Mouse (Mus musculus) effector memory CD4-positive, alpha-beta T cell, adult 5 months (primary cell): ENCODE results near the gene Prss45. TPM values are rescaled to one million over a fixed set of nuclear protein-coding genes. Genes with fewer than 3 reads are reported as not detected.

Source experiments
- polyA plus RNA-seq: library from polyadenylated mRNA; unstranded; fragments of 100-300 nt; shearing (Covaris generic); gene quantifications from one replicate; pipeline ENCODE4 v1.2.1, GENCODE M21; 2017

Prss45 gene
- not detected for polyA plus RNA-seq

GRCm38 (mm10) chr9:110834411-110834810 lies at the start of gene Prss45:
TSS of gene Prss45 (plus strand) at chr9:110834588.

GRCm38 (mm10) chr9:110797866-110798265 lies 36.5 kb upstream of the Prss45 start, which contains the start of gene Prss42:
TSS of gene Prss42 (plus strand) at chr9:110798166.

GRCm38 (mm10) chr9:110813789-110814188 lies 20.6 kb upstream of the Prss45 start, which contains the start of gene Prss44:
TSS of gene Prss44 (plus strand) at chr9:110813994.

DNA sequence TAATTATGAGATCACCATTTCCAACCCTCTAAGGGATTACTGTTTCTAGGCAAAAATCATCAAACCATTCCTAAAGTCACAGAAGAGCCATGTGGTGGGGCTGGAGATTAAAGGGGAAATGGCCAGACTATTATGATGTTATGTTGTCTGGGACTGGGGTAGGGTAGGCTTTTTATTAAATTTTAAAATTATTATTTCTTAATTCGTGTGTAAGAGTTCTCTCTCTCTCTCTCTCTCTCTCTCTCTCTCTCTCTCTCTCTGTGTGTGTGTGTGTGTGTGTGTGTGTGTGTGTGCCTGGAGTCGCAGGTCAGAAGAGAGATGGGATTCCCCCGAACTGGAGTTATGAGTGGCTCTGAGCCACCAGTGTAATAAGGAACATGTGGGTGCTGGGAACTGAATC lies 8.0 kb upstream of the Prss45 start, which contains the start of gene Prss43:
Gene Prss43, plus strand, starts transcription at position 301 of the 400 bp plus-strand sequence.

GRCm38 (mm10) chr9:110844206-110844605 lies 9.8 kb downstream of the Prss45 start, which contains the start of gene Prss46:
TSS of gene Prss46 (plus strand) at chr9:110844506.

GRCm38 (mm10) chr9:110857781-110858472 lies 23.5 kb downstream of the Prss45 start, which contains the start of gene Prss50:
TSS of gene Prss50 (plus strand) at chr9:110857967.

DNA sequence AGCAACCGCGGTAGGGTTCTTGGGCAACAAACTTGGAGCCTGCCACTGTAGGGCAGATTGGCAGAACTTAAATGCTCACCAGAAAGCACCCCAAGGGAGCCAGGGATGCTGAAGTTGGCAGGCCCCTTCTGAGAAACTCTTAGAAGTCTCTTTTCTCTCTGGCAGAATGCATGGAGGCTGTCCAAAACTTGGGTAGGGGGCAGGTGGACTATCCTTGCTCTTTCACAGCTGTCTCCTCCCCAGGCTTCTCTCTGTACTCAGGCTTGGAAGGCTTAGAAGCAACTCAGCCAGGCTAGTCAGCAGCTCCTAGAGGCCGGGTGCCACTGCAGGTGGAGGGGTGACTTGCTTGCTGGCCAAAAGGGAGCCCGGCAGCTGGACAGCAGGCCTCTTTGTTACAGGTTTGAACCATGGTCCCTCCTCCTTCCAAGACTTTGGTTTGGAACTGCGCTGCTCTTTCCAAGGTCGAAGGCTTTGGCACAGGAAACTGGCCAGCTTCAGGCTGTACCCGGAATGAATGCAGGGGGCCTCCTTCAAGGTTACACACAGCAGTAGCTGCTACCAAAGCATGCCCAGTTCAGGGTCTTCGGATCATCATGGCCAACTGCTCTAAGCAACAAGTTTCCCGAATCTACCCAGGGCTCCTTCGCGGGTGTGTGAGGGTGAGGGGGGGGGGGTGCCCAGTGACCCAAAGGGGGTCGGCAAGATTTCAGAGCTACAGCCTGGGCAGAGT lies 45.0 kb downstream of the Prss45 start, which contains the start of gene Als2cl:
Gene Als2cl, plus strand, starts transcription at position 680 of the 730 bp plus-strand sequence.

GRCm38 (mm10) chr9:110879998-110880561 lies 45.7 kb downstream of the Prss45 start, which contains the start of gene Tmie:
TSS of gene Tmie (minus strand) at chr9:110880113.

Other genes starting within 250 kb of the Prss45 start
- gene Nradd, start 210.1 kb upstream of the Prss45 start, polyA plus RNA-seq, result 1.8 TPM
- gene Nbeal2, start 180.4 kb upstream of the Prss45 start, polyA plus RNA-seq, result 74.0 TPM
- 179 TPM for gene Ccdc12, start 178.1 kb upstream of the Prss45 start, polyA plus RNA-seq
- gene Myl3, start 92.7 kb upstream of the Prss45 start, polyA plus RNA-seq, result not detected
- gene Pth1r, start 87.4 kb upstream of the Prss45 start, polyA plus RNA-seq, result not detected
- not detected for gene Prss42, start 36.4 kb upstream of the Prss45 start, polyA plus RNA-seq
- gene Prss44, start 20.6 kb upstream of the Prss45 start, polyA plus RNA-seq, result not detected
- not detected for gene Prss43, start 7.9 kb upstream of the Prss45 start, polyA plus RNA-seq
- not detected for gene Prss46, start 9.9 kb downstream of the Prss45 start, polyA plus RNA-seq
- not detected for gene Prss50, start 23.4 kb downstream of the Prss45 start, polyA plus RNA-seq
- 23.4 TPM for gene Als2cl, start 45.3 kb downstream of the Prss45 start, polyA plus RNA-seq
- 0.92 TPM for gene Tmie, start 45.5 kb downstream of the Prss45 start, polyA plus RNA-seq
- gene Fam240a, start 82.3 kb downstream of the Prss45 start, polyA plus RNA-seq, result not detected
- gene Tdgf1, start 111.6 kb downstream of the Prss45 start, polyA plus RNA-seq, result 0.57 TPM
- gene Lrrc2, start 117.0 kb downstream of the Prss45 start, polyA plus RNA-seq, result not detected
- gene Rtp3, start 156.0 kb downstream of the Prss45 start, polyA plus RNA-seq, result not detected
- not detected for gene Ltf, start 184.7 kb downstream of the Prss45 start, polyA plus RNA-seq
- gene Ccrl2, start 222.9 kb downstream of the Prss45 start, polyA plus RNA-seq, result 11.1 TPM